Mouse (Mus musculus): ENCODE measurements around the gene Castor1. TPM values are rescaled to one million over a fixed set of nuclear protein-coding genes. Genes with fewer than 3 reads are reported as not detected.

Castor1 gene
- total RNA-seq, 2 experiments from 2014 or later = 8.3 to 11.4 TPM

GRCm38 (mm10) chr11:4203705-4204074 is 14.3 kb upstream of the Castor1 start:
- intact Hi-C loops (cut with DNase I) = loop anchor here (2.0 kb wide), 1 partner anchor 15 kb away; no protein-coding TSS in a partner anchor
- DNase-seq = peak; percentile 78 to 83

GRCm38 (mm10) chr11:4205097-4205655 is 12.8 kb upstream of the Castor1 start:
- intact Hi-C loops (cut with DNase I) = no loop called here
- DNase-seq = no peak

GRCm38 (mm10) chr11:4205951-4206350 is 12.1 kb upstream of the Castor1 start:
- intact Hi-C loops (cut with DNase I) = no loop called here
- DNase-seq = no peak

GRCm38 (mm10) chr11:4206563-4206962 is 11.5 kb upstream of the Castor1 start:
- DNase-seq = no peak
- intact Hi-C loops (cut with DNase I) = no loop called here

GRCm38 (mm10) chr11:4207655-4208054 is 10.4 kb upstream of the Castor1 start:
- intact Hi-C loops (cut with DNase I) = no loop called here
- no peak for DNase-seq

GRCm38 (mm10) chr11:4209556-4209955 is 8.5 kb upstream of the Castor1 start:
- DNase-seq = no peak
- intact Hi-C loops (cut with DNase I) = no loop called here

- DNase-seq = no peak
- intact Hi-C loops (cut with DNase I) = no loop called here
Measured at GRCm38 (mm10) chr11:4210786-4211185, 7.2 kb upstream of the Castor1 start.

- DNase-seq = no peak
- intact Hi-C loops (cut with DNase I) = no loop called here
Measured at GRCm38 (mm10) chr11:4213107-4213506, 4.9 kb upstream of the Castor1 start.

GRCm38 (mm10) chr11:4214572-4214971 is 3.5 kb upstream of the Castor1 start:
- intact Hi-C loops (cut with DNase I) = no loop called here
- DNase-seq = no peak

- DNase-seq = no peak
- intact Hi-C loops (cut with DNase I) = no loop called here
Measured at GRCm38 (mm10) chr11:4215061-4215460, 3.0 kb upstream of the Castor1 start.

- peak; percentile 74 for DNase-seq
- intact Hi-C loops (cut with DNase I) = loop anchor here (1.0 kb wide), 1 partner anchor 29 kb away; no protein-coding TSS in a partner anchor
Measured at GRCm38 (mm10) chr11:4216248-4217000, 1.6 kb upstream of the Castor1 start.

GRCm38 (mm10) chr11:4218637-4219036 is 612 bp downstream of the Castor1 start:
- intact Hi-C loops (cut with DNase I) = no loop called here
- DNase-seq = no peak

- intact Hi-C loops (cut with DNase I) = no loop called here
- DNase-seq = peak; percentile 77
Measured at GRCm38 (mm10) chr11:4219317-4219751, 1.3 kb downstream of the Castor1 start.

- intact Hi-C loops (cut with DNase I) = loop anchor here (1.0 kb wide), 2 partner anchors 38 to 86 kb away; no protein-coding TSS in a partner anchor
- DNase-seq = no peak
Measured at GRCm38 (mm10) chr11:4219908-4220307, 1.9 kb downstream of the Castor1 start.

- intact Hi-C loops (cut with DNase I) = loop anchor here (1.0 kb wide), 2 partner anchors 38 to 86 kb away; no protein-coding TSS in a partner anchor
Measured at GRCm38 (mm10) chr11:4220443-4221400, 2.7 kb downstream of the Castor1 start.

GRCm38 (mm10) chr11:4222046-4222950 is 4.3 kb downstream of the Castor1 start:
- DNase-seq = no peak
- intact Hi-C loops (cut with DNase I) = loop anchor here (1.0 kb wide), 1 partner anchor 200 kb away; no protein-coding TSS in a partner anchor

More at GRCm38 (mm10) chr11:4220443-4221400, 2.7 kb downstream of the Castor1 start:
- DNase-seq = peak; percentile 85 to 88

- intact Hi-C loops (cut with DNase I) = no loop called here
- no peak for DNase-seq
Measured at GRCm38 (mm10) chr11:4223393-4224188, 5.6 kb downstream of the Castor1 start.

GRCm38 (mm10) chr11:4224223-4224622 is 6.2 kb downstream of the Castor1 start:
- intact Hi-C loops (cut with DNase I) = no loop called here
- DNase-seq = no peak

Measured in heart, postnatal 14 days (tissue).